Mouse (Mus musculus) spleen, adult 2 months (tissue): ENCODE measurements around the gene Gpr161. TPM values are rescaled to one million over a fixed set of nuclear protein-coding genes. Genes with fewer than 3 reads are reported as not detected.

ENCODE experiments used
- DNase-seq, 2 experiments: peaks; one replicate each; pipeline versions ENCODE4 v3.0.0 to v3.0.0-alpha.2; 2012 to 2021; ENCODE audit warnings: low spot score in 2 of 2, low read depth in 1 of 2
- H3K27ac ChIP-seq: fragments of 200-500 bp; 2 replicates; pipeline ENCODE4 v1.5.1; 2012; ENCODE audit warnings: low read length, inconsistent platforms; ENCODE audit not compliant: insufficient read depth
- H3K27me3 ChIP-seq: fragments of 200-500 bp; 2 replicates; pipeline ENCODE4 v1.6.1; 2012; ENCODE audit warnings: mild to moderate bottlenecking, moderate library complexity, low read length, inconsistent platforms; ENCODE audit not compliant: control insufficient read depth, insufficient read depth
- H3K36me3 ChIP-seq: fragments of 200-500 bp; 2 replicates; pipeline ENCODE4 v1.6.1; 2012; ENCODE audit warnings: mild to moderate bottlenecking, low read length, inconsistent platforms; ENCODE audit not compliant: control insufficient read depth, insufficient read depth
- H3K4me1 ChIP-seq: fragments of 200-500 bp; 2 replicates; pipeline ENCODE4 v1.6.1; 2011; ENCODE audit warnings: inconsistent platforms; ENCODE audit not compliant: control insufficient read depth, insufficient read depth, insufficient read length
- H3K4me3 ChIP-seq: fragments of 200-500 bp; 2 replicates; pipeline ENCODE4 v1.5.1; 2011; ENCODE audit warnings: mild to moderate bottlenecking, inconsistent platforms; ENCODE audit not compliant: insufficient read depth, insufficient read length; ENCODE audit errors: extremely low read depth
- CTCF ChIP-seq: fragments of 200-500 bp; IDR thresholded peaks from 2 replicates; pipeline ENCODE4 v1.5.1; 2011; ENCODE audit warnings: mild to moderate bottlenecking, inconsistent platforms; ENCODE audit not compliant: insufficient read depth, insufficient read length, insufficient replicate concordance; ENCODE audit errors: extremely low read depth
- POLR2A ChIP-seq: fragments of 200-500 bp; IDR thresholded peaks from 2 replicates; pipeline ENCODE4 v1.6.1; 2011; ENCODE audit warnings: low read depth, low read length, inconsistent platforms
- WGBS: fragments of 180-500 bp; shearing (Covaris S2); methylation state at CpG from one replicate; pipeline ENCODE4 v1.1.7; 2018; 5-methylcytosine and 5-hydroxymethylcytosine counted together
- polyA plus RNA-seq: library from polyadenylated mRNA; depleted of rRNA; stranded (reverse); fragments of >200 nt; gene quantifications from 2 replicates; pipeline ENCODE4 v1.2.3, GENCODE M21; 2012

Gpr161 gene
- polyA plus RNA-seq, 1 experiment: 0.78 TPM

GRCm38 (mm10) chr1:165308180-165308579 is 12.6 kb downstream of the Gpr161 start:
- WGBS: 92% methylated on average over 11 of the region's 11 CpGs
- no peak for TF ChIP-seq CTCF
- no peak for TF ChIP-seq POLR2A
- H3K36me3 ChIP-seq: no peaks in the 10 kb centered on the region
- no peak overlapping the region for H3K4me3 ChIP-seq
- H3K27me3 ChIP-seq: no peaks in the 10 kb centered on the region
- H3K27ac ChIP-seq: no peak overlapping the region
- H3K4me1 ChIP-seq: no peaks in the 10 kb centered on the region
- no peak for DNase-seq

GRCm38 (mm10) chr1:165316361-165316760 is 20.8 kb downstream of the Gpr161 start:
- Histone ChIP-seq H3K36me3 (no peaks in the 10 kb centered on the region), H3K4me1 (no peaks in the 10 kb centered on the region), H3K27ac (no peak overlapping the region), H3K27me3 (no peaks in the 10 kb centered on the region), H3K4me3 (no peak overlapping the region)
- 84% methylated on average over 11 of the region's 11 CpGs for WGBS
- no peak for DNase-seq
- TF ChIP-seq POLR2A: no peak
- no peak for TF ChIP-seq CTCF

DNA sequence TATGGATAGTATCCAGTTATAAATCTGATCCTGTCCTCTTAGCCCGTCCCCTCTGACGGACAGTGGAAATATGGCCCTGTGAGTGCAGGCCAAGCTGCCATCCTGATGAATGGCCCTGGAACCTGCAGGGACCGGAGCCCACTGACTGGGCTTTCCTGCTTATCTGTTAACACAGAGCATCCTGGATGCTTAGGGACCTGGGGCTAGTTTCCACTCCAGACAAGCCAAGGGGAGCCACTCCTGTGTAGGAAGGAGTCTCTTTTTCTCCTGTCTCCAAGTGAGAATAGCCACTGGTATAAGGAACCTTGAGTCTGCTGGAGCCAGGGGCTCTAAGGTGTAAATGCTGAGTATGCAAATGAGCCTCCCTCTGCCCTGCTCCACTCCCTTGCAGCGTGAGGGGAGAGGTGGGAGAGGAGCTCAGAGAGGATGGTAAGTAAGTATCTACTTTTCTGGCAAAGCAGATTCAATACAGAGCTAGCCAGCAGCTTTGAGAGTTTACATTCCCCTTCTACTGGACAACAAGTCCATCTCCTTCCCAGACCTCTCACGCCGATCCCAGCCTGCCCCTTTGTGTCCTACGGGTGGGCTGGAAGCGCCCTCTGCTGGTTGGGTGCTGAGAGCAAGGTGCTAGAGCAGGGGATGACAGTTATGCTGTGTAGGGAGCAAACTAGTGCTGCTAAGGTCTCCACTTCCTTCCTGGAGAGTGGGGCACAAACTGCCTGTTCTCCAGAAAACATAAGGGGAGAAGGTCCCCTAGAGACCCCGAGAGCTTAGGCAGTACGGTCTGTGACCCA is 24.7 kb downstream of the Gpr161 start:
- Histone ChIP-seq H3K36me3 (no peaks in the 10 kb centered on the region), H3K27ac (no peak overlapping the region), H3K4me1 (no peaks in the 10 kb centered on the region; the same call in 1 of the 2 replicates), H3K4me3 (no peak overlapping the region), H3K27me3 (no peaks in the 10 kb centered on the region)
- 49% methylated on average over 10 of the region's 10 CpGs for WGBS
- TF ChIP-seq POLR2A (no peak), CTCF (peak; percentile 67; the same call in 1 of the 2 replicates)
- peak in 1 of 2 experiments; percentile 54 for DNase-seq

DNA sequence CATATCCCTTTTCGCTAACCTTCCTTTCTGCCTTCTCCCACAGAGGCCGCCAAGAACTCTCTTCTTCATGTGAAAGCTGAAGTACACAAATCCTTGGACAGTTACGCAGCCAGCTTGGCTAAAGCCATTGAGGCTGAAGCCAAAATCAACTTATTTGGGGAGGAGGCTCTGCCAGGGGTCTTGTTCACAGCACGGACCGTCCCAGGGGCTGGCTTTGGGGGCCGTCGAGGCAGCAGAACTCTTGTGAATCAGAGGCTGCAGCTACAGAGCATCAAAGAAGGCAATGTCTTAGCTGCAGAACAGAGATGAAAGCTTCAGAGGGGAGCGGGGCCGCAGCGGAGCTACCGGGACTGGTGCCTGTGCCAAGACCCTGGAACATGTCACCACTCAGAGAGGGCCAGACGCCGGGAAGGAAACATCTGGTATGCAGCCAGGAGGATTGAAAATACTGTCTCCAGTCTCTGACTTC is 25.8 kb downstream of the Gpr161 start:
- Histone ChIP-seq H3K36me3 (no peaks in the 10 kb centered on the region), H3K4me1 (no peaks in the 10 kb centered on the region; the same call in 1 of the 2 replicates), H3K27me3 (no peaks in the 10 kb centered on the region), H3K27ac (no peak overlapping the region), H3K4me3 (no peak overlapping the region)
- no peak for DNase-seq
- WGBS: 95% methylated on average over 13 of the region's 13 CpGs
- TF ChIP-seq CTCF: no peak
- no peak for TF ChIP-seq POLR2A

- no peaks in the 10 kb centered on the region; the same call in 1 of the 2 replicates for H3K4me1 ChIP-seq
- 72% methylated on average over 7 of the region's 7 CpGs for WGBS
These were observed 26.3 kb downstream of the Gpr161 start for GRCm38 (mm10) chr1:165321891-165322290.

DNA sequence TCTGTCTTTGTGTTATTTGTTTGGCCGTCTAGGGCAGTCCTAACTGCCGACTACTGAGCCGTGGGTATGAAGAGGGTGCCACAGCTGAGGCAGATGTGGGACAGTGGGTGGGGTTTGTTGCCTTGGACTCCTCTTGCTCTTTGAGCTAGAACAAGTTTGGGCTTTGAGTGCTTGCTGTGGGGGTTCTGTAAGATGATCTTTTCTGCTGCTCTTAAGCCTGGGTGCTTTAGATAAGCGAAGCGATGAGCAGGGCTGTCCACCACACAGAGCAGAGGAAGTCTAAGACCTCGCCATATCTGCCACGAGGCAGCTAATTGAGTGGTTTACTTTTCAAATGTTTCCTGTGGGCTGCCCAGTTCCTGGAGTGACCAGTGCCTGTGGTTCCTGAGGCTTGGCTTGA is 27.3 kb downstream of the Gpr161 start:
- Histone ChIP-seq H3K27me3 (no peaks in the 10 kb centered on the region), H3K4me1 (no peaks in the 10 kb centered on the region; the same call in 1 of the 2 replicates), H3K4me3 (no peak overlapping the region), H3K27ac (no peak overlapping the region), H3K36me3 (no peaks in the 10 kb centered on the region)
- DNase-seq: no peak
- TF ChIP-seq CTCF (no peak), POLR2A (no peak)
- WGBS: 33% methylated on average over 7 of the region's 7 CpGs

More at GRCm38 (mm10) chr1:165321891-165322290, 26.3 kb downstream of the Gpr161 start:
- Histone ChIP-seq H3K27ac (no peak overlapping the region), H3K27me3 (no peaks in the 10 kb centered on the region), H3K4me3 (no peak overlapping the region), H3K36me3 (no peaks in the 10 kb centered on the region)
- DNase-seq: no peak
- no peak for TF ChIP-seq POLR2A
- TF ChIP-seq CTCF: no peak

DNA sequence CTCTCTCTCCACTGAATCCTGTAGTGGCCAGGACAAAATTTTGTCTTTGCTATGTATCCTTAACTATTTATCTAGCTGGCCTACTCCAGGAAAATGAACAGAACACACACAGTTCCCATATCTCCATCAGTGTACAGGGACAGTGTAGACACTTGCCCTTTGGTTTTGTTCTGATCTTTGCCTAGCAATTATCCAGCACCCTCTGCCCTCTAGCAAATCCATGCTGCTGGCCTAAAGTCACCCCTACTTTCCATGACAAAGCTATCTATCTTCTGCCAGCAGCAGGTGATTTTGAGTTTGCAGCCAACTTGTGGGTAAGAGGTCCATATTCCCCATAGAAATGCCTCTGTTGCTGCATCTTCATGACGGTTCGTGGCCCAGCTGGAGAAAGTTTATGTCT is 31.8 kb downstream of the Gpr161 start:
- H3K4me1 ChIP-seq: no peaks in the 10 kb centered on the region; the same call in 1 of the 2 replicates
- no peak for DNase-seq
- TF ChIP-seq CTCF: no peak
- TF ChIP-seq POLR2A: no peak
- no peaks in the 10 kb centered on the region for H3K27me3 ChIP-seq
- H3K4me3 ChIP-seq: no peak overlapping the region
- H3K36me3 ChIP-seq: peaks cover 3% of the 10 kb centered on the region; the same call in 1 of the 2 replicates
- H3K27ac ChIP-seq: no peak overlapping the region
- WGBS: 88% methylated on average over 2 of the region's 2 CpGs
